Mouse (Mus musculus): ENCODE data around the gene Klhdc7a.
"Not testable (repeated sequence)": the region's sequence is repeated elsewhere in the genome, so short reads cannot be mapped to it uniquely, and the experiment has no call there.

Gene Klhdc7a

GRCm38 (mm10) chr4:139967922-139968321, at the start of gene Klhdc7a:
TSS of gene Klhdc7a (minus strand) at chr4:139968026.
- DNase-seq (ENCODE audit: low read depth) = peak; percentile 68

GRCm38 (mm10) chr4:140015916-140016315, 48.1 kb upstream of the Klhdc7a start:
- peak; percentile 6 for DNase-seq (ENCODE audit: low read depth)

GRCm38 (mm10) chr4:140010728-140011470, 43.1 kb upstream of the Klhdc7a start:
- DNase-seq (ENCODE audit: low read depth) = no peak

GRCm38 (mm10) chr4:140004932-140005331, 37.1 kb upstream of the Klhdc7a start:
- no peak for DNase-seq (ENCODE audit: low read depth)

- DNase-seq (ENCODE audit: low read depth) = no peak
These were observed 36.3 kb upstream of the Klhdc7a start for GRCm38 (mm10) chr4:140004170-140004569.

- no peak for DNase-seq (ENCODE audit: low read depth)
These were observed 34.2 kb upstream of the Klhdc7a start for GRCm38 (mm10) chr4:140002069-140002468.

- DNase-seq (ENCODE audit: low read depth) = no peak
These were observed 33.1 kb upstream of the Klhdc7a start for GRCm38 (mm10) chr4:140000911-140001310.

- no peak for DNase-seq (ENCODE audit: low read depth)
These were observed 31.2 kb upstream of the Klhdc7a start for GRCm38 (mm10) chr4:139999033-139999432.

GRCm38 (mm10) chr4:139995659-139996058, 27.8 kb upstream of the Klhdc7a start:
- DNase-seq (ENCODE audit: low read depth) = no peak

- DNase-seq (ENCODE audit: low read depth) = no peak
These were observed 25.4 kb upstream of the Klhdc7a start for GRCm38 (mm10) chr4:139993111-139993755.

GRCm38 (mm10) chr4:139986913-139987312, 19.1 kb upstream of the Klhdc7a start:
- no peak for DNase-seq (ENCODE audit: low read depth)

GRCm38 (mm10) chr4:139978716-139979115, 10.9 kb upstream of the Klhdc7a start:
- DNase-seq (ENCODE audit: low read depth) = no peak

- DNase-seq (ENCODE audit: low read depth) = no peak
These were observed 9.5 kb upstream of the Klhdc7a start for GRCm38 (mm10) chr4:139977308-139977781.

- DNase-seq (ENCODE audit: low read depth) = no peak
These were observed 6.7 kb upstream of the Klhdc7a start for GRCm38 (mm10) chr4:139974506-139974905.

- DNase-seq (ENCODE audit: low read depth) = peak; percentile 51
These were observed 343 bp downstream of the Klhdc7a start for GRCm38 (mm10) chr4:139967475-139967891.

- DNase-seq (ENCODE audit: low read depth) = no peak
These were observed 845 bp downstream of the Klhdc7a start for GRCm38 (mm10) chr4:139966981-139967380.

GRCm38 (mm10) chr4:139965596-139966185, 2.1 kb downstream of the Klhdc7a start:
- DNase-seq (ENCODE audit: low read depth) = no peak

GRCm38 (mm10) chr4:139964406-139964805, 3.4 kb downstream of the Klhdc7a start:
- DNase-seq (ENCODE audit: low read depth) = no peak

- DNase-seq (ENCODE audit: low read depth) = no peak
These were observed 3.9 kb downstream of the Klhdc7a start for GRCm38 (mm10) chr4:139963911-139964310.

- no peak for DNase-seq (ENCODE audit: low read depth)
These were observed 4.8 kb downstream of the Klhdc7a start for GRCm38 (mm10) chr4:139963059-139963458.

GRCm38 (mm10) chr4:139961816-139962215, 6.0 kb downstream of the Klhdc7a start:
- no peak for DNase-seq (ENCODE audit: low read depth)

- DNase-seq (ENCODE audit: low read depth) = not testable (repeated sequence)
These were observed 6.5 kb downstream of the Klhdc7a start for GRCm38 (mm10) chr4:139961329-139961728.

GRCm38 (mm10) chr4:139960724-139961315, 7.0 kb downstream of the Klhdc7a start:
- no peak for DNase-seq (ENCODE audit: low read depth)

Measured in fibroblast of lung, adult 2 months (primary cell).